Mouse (Mus musculus) spleen, adult 2 months (tissue): Measurements from ENCODE around the gene Pnn. TPM values are rescaled to one million over a fixed set of nuclear protein-coding genes. Genes with fewer than 3 reads are reported as not detected.
"Not testable (repeated sequence)": the region's sequence is repeated elsewhere in the genome, so short reads cannot be mapped to it uniquely, and the experiment has no call there.

Source experiments
- DNase-seq, 2 experiments: peaks; one replicate each; pipeline versions ENCODE4 v3.0.0 to v3.0.0-alpha.2; 2012 to 2021; ENCODE audit warnings: low spot score in 2 of 2, low read depth in 1 of 2
- H3K27ac ChIP-seq: fragments of 200-500 bp; 2 replicates; pipeline ENCODE4 v1.5.1; 2012; ENCODE audit warnings: low read length, inconsistent platforms; ENCODE audit not compliant: insufficient read depth
- H3K27me3 ChIP-seq: fragments of 200-500 bp; 2 replicates; pipeline ENCODE4 v1.6.1; 2012; ENCODE audit warnings: mild to moderate bottlenecking, moderate library complexity, low read length, inconsistent platforms; ENCODE audit not compliant: control insufficient read depth, insufficient read depth
- H3K36me3 ChIP-seq: fragments of 200-500 bp; 2 replicates; pipeline ENCODE4 v1.6.1; 2012; ENCODE audit warnings: mild to moderate bottlenecking, low read length, inconsistent platforms; ENCODE audit not compliant: control insufficient read depth, insufficient read depth
- H3K4me1 ChIP-seq: fragments of 200-500 bp; 2 replicates; pipeline ENCODE4 v1.6.1; 2011; ENCODE audit warnings: inconsistent platforms; ENCODE audit not compliant: control insufficient read depth, insufficient read depth, insufficient read length
- H3K4me3 ChIP-seq: fragments of 200-500 bp; 2 replicates; pipeline ENCODE4 v1.5.1; 2011; ENCODE audit warnings: mild to moderate bottlenecking, inconsistent platforms; ENCODE audit not compliant: insufficient read depth, insufficient read length; ENCODE audit errors: extremely low read depth
- CTCF ChIP-seq: fragments of 200-500 bp; IDR thresholded peaks from 2 replicates; pipeline ENCODE4 v1.5.1; 2011; ENCODE audit warnings: mild to moderate bottlenecking, inconsistent platforms; ENCODE audit not compliant: insufficient read depth, insufficient read length, insufficient replicate concordance; ENCODE audit errors: extremely low read depth
- POLR2A ChIP-seq: fragments of 200-500 bp; IDR thresholded peaks from 2 replicates; pipeline ENCODE4 v1.6.1; 2011; ENCODE audit warnings: low read depth, low read length, inconsistent platforms
- WGBS: fragments of 180-500 bp; shearing (Covaris S2); methylation state at CpG from one replicate; pipeline ENCODE4 v1.1.7; 2018; 5-methylcytosine and 5-hydroxymethylcytosine counted together
- polyA plus RNA-seq: library from polyadenylated mRNA; depleted of rRNA; stranded (reverse); fragments of >200 nt; gene quantifications from 2 replicates; pipeline ENCODE4 v1.2.3, GENCODE M21; 2012

Pnn gene
- polyA plus RNA-seq, 1 experiment = 15.4 TPM

GRCm38 (mm10) chr12:59056222-59056621 is 10.5 kb upstream of the Pnn start:
- H3K27ac ChIP-seq = no peak overlapping the region
- no peak for DNase-seq
- H3K4me3 ChIP-seq = no peak overlapping the region
- H3K27me3 ChIP-seq = no peaks in the 10 kb centered on the region
- no peaks in the 10 kb centered on the region; the same call in 1 of the 2 replicates for H3K36me3 ChIP-seq
- peaks cover 17% of the 10 kb centered on the region for H3K4me1 ChIP-seq
- TF ChIP-seq CTCF = no peak
- no peak for TF ChIP-seq POLR2A
- WGBS = 98% methylated on average over 11 of the region's 11 CpGs

GRCm38 (mm10) chr12:59058242-59058641 is 8.4 kb upstream of the Pnn start:
- not testable (repeated sequence) for H3K27ac ChIP-seq, DNase-seq, H3K27me3 ChIP-seq, H3K4me3 ChIP-seq, H3K36me3 ChIP-seq
- peaks cover 19% of the 10 kb centered on the region for H3K4me1 ChIP-seq
- WGBS = 72% methylated on average over 5 of the region's 5 CpGs

- 35% methylated on average over 4 of the region's 4 CpGs for WGBS
- peak overlapping the region; percentile 72 for H3K4me3 ChIP-seq
- no peaks in the 10 kb centered on the region for H3K36me3 ChIP-seq
- no peaks in the 10 kb centered on the region for H3K27me3 ChIP-seq
- no peak for DNase-seq
- TF ChIP-seq CTCF (no peak), POLR2A (no peak)
- no peak overlapping the region for H3K27ac ChIP-seq
- H3K4me1 ChIP-seq = peaks cover 14% of the 10 kb centered on the region
Measured at GRCm38 (mm10) chr12:59060322-59060721, 6.4 kb upstream of the Pnn start.

- 1% methylated on average over 49 of the region's 49 CpGs for WGBS
- DNase-seq = peak; percentile 41 to 72
- no peaks in the 10 kb centered on the region for H3K27me3 ChIP-seq
Measured at GRCm38 (mm10) chr12:59060993-59061595, 5.6 kb upstream of the Pnn start, which contains the start of gene Trappc6b. Gene Trappc6b (minus strand): TSS chr12:59061472.

GRCm38 (mm10) chr12:59064837-59065236 is 1.8 kb upstream of the Pnn start:
- no peak for DNase-seq
- no peaks in the 10 kb centered on the region for H3K27me3 ChIP-seq
- H3K4me1 ChIP-seq = peaks cover 5% of the 10 kb centered on the region; the same call in 1 of the 2 replicates
- H3K4me3 ChIP-seq = no peak overlapping the region
- 94% methylated on average over 8 of the region's 8 CpGs for WGBS
- H3K36me3 ChIP-seq = peaks cover 15% of the 10 kb centered on the region
- no peak overlapping the region for H3K27ac ChIP-seq
- TF ChIP-seq POLR2A (no peak), CTCF (no peak)

More at GRCm38 (mm10) chr12:59060993-59061595, 5.6 kb upstream of the Pnn start, which contains the start of gene Trappc6b:
- Histone ChIP-seq H3K27ac (peak within 1 kb of the TSS; percentile 94), H3K36me3 (no peaks in the 10 kb centered on the region), H3K4me3 (peak within 1 kb of the TSS; percentile 72), H3K4me1 (peaks cover 12% of the 10 kb centered on the region)
- peak; percentile 73 for TF ChIP-seq POLR2A
- no peak; the same call in 1 of the 2 replicates for TF ChIP-seq CTCF

- Histone ChIP-seq H3K27me3 (no peaks in the 10 kb centered on the region), H3K4me3 (no peak overlapping the region), H3K4me1 (peaks cover 2% of the 10 kb centered on the region; the same call in 1 of the 2 replicates), H3K27ac (no peak overlapping the region), H3K36me3 (peaks cover 18% of the 10 kb centered on the region)
- no peak for TF ChIP-seq POLR2A
- TF ChIP-seq CTCF = no peak
- 75% methylated on average over 3 of the region's 3 CpGs for WGBS
- DNase-seq = no peak
Measured at GRCm38 (mm10) chr12:59065776-59066175, 908 bp upstream of the Pnn start.

DNA sequence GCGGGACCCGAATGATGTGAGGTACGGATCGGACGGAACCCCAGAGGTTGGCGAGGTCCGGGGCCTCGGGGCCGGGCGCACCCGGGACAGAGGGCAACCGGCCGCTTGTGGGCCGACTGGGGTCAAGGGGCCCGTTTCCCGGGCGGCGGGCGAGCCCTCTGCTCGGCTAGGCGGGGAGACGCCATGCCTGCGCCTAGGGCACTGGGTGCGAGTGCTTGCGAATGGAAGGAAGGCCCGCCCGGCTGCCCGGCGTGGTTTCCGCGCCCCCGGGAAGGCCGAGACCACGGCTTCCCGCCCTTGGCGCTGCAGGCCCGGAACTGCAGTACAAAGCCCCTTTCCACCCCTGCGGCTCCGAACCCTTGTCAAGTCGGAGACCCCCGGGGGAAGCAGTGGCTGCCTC is 411 bp downstream of the Pnn start:
- Histone ChIP-seq H3K27ac (peak overlapping the region; percentile 88), H3K4me3 (peak overlapping the region; percentile 86), H3K4me1 (no peaks in the 10 kb centered on the region), H3K27me3 (no peaks in the 10 kb centered on the region), H3K36me3 (peaks cover 29% of the 10 kb centered on the region)
- TF ChIP-seq POLR2A (no peak), CTCF (no peak)
- peak in 1 of 2 experiments; percentile 46 for DNase-seq
- whole genome bisulfite sequencing = under 1% methylated on average over 39 of the region's 41 CpGs
